Mouse (Mus musculus): ENCODE results near the gene Dock7.

DNA sequence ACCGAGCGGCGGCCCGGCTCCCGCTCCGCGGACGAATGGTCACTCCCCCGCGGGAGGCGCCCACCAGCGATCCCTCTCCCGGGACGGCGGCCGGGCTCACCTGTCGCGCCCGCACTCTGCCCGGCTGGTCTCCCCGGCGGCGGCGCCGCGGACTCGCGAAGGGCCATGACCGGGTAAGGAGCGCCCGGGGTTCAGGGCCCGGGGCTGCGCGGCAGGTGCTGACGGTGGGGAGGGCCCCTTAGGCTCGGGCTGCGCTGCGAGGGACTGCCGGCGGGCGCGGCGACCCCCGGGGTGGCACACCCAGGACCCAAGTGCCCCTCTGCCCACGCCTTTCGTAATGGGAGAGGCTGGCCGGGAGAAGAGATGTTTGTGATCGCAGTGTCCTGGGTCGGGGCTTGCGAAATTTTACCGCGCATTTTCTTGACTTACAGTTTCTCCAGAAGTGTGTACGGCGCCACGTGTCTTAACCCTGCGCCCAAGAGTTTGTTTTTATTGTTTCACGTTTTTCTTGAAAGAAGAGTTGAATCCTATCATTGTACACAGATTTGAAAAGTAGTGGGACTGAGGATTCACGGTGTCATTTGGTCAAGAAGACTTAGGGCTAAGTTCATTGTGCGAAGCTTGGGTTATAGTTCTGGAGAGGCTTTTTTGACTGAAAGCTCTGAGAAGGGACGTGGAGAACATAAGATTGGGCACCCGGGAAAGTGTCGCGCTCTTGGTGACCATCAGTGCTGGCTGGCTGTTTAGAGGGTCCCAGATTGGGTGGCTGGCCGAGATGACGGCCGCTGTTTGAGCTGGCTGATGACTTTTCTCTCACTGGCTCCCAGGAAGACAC, 196.4 kb downstream of the Dock7 start:
- no peak for TF ChIP-seq CTCF (IDR thresholded peaks at IDR 0.05; ENCODE audit: low read depth, low read length)
- TF ChIP-seq POLR2A (IDR thresholded peaks at IDR 0.05; ENCODE audit: borderline replicate concordance, low read depth, low read length), result no peak

All from bone marrow macrophage, adult 2 months (primary cell).